14 mouse cellular contexts compared by ENCODE assay signal in the genomic region with DNA sequence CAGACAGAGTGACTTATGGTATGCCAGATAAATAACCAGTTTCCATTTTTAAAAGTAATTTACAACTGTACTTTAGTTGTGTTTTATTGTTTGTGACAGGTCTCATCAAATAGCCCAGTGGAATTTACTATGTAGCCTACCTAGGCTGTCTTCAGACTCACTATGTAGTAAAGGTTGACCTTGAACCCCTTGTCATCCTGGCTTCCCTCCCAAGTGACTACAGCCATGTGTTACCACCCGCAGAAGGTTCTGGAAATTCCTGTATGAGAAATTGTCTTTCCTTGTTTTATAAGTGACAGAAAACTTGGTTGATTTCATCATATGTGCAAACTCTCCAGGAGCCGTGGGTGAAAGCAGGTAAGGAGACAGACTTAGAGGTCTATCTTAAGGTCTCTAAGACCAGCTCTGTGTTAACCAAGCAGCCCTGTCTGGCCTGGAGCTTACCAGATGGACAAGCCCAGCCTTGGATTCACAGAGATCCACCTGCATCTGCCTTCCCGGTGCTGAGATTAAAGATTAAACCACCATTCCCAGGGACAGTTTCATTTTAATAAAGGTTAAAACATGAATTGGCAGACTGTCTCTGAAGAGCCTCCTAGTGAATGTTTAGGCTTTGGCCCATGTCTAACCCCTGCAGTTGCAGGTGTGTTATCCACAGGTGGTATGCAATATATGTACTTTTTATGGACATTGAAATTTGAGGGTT. TPM values are rescaled to one million over a fixed set of nuclear protein-coding genes. Genes with fewer than 3 reads are reported as not detected.
DNase-seq lines count a peak whose midpoint lies in the region; ATAC-seq and TF ChIP-seq lines count a peak whose summit lies in the region.
"Had no signal": no experiment of that assay in that cellular context is flagged by ENCODE, and none has a peak within 500 bp of the region (broad histone marks: within the 10 kb centered on the region; RNA-seq: fewer than 3 reads in every experiment).

No protein-coding gene starts in this region.

- no peak for TF ChIP-seq CTCF in MEL (IDR thresholded peaks at IDR 0.05 in 2 of 3, conservative IDR thresholded peaks at IDR 0.05 in 1 of 3; ENCODE audit: control insufficient read depth in 1 of 3, insufficient read depth in 1 of 3, low read depth in 2 of 3, low read length in 3 of 3, poor library complexity in 1 of 3, severe bottlenecking in 1 of 3)
- TF ChIP-seq CTCF in bone marrow, adult 2 months (IDR thresholded peaks at IDR 0.05; ENCODE audit: control insufficient read depth, insufficient read depth, low read length) = no peak
- no peak for TF ChIP-seq CTCF in liver, embryonic 14.5 days (IDR thresholded peaks at IDR 0.05; ENCODE audit: low read depth)
- no peak for TF ChIP-seq CTCF in midbrain, postnatal 0 days (IDR thresholded peaks at IDR 0.05)

- TF ChIP-seq POLR2A in MEL (IDR thresholded peaks at IDR 0.05; ENCODE audit: control insufficient read depth in 1 of 2, insufficient read depth in 1 of 2, low read depth in 1 of 2, low read length in 2 of 2, poor library complexity in 1 of 2) = no peak
- no peak for TF ChIP-seq POLR2A in bone marrow, adult 2 months (IDR thresholded peaks at IDR 0.05; ENCODE audit: borderline replicate concordance, control insufficient read depth, low read depth, low read length)

- H3K36me3 ChIP-seq in heart, embryonic 14.5 days (ENCODE audit: control insufficient read depth, insufficient read depth, low read length) = 0 out of 2 replicates have a peak, but pooled peaks cover under 1% of the 10 kb centered on the region
- peaks cover 2 to 69% of the 10 kb centered on the region in 2 experiments; a peak in 3 of 4 replicates for H3K36me3 ChIP-seq in MEL (ENCODE audit: control insufficient read depth in 1 of 2, insufficient read depth in 2 of 2, low read length in 2 of 2)
- peaks cover 21% of the 10 kb centered on the region for H3K36me3 ChIP-seq in liver, embryonic 14.5 days (replicated peaks; ENCODE audit: control insufficient read depth, insufficient read depth, low read depth)
- H3K36me3 ChIP-seq in midbrain, postnatal 0 days (ENCODE audit: insufficient read depth, low read length) = 0 out of 2 replicates have a peak, but pooled peaks cover 1% of the 10 kb centered on the region
- H3K36me3 ChIP-seq: lung, embryonic 15.5 days; midbrain, embryonic 13.5 days had no signal

- peaks cover 53% of the 10 kb centered on the region for H3K79me2 ChIP-seq in MEL (ENCODE audit: control insufficient read depth, insufficient read depth, low read length, poor library complexity)

- no peak for DNase-seq in heart, adult 18-20 months
- DNase-seq in MEL (ENCODE audit: low read depth, low spot score) = no peak
- no peak for DNase-seq in liver, embryonic 14.5 days (ENCODE audit: low read depth in 3 of 3, low spot score in 3 of 3)
- no peak for DNase-seq in kidney, postnatal 14 days
- no peak for DNase-seq in midbrain, postnatal 0 days (ENCODE audit: low spot score)
- DNase-seq: cerebellum, adult 11 months; gastrocnemius, postnatal 10 days; thymus, postnatal 25 days had no signal

- no peaks in the 10 kb centered on the region for H3K27me3 ChIP-seq in heart, embryonic 14.5 days (ENCODE audit: control insufficient read depth, insufficient read depth, low read length)
- no peaks in the 10 kb centered on the region for H3K27me3 ChIP-seq in MEL (ENCODE audit: control insufficient read depth in 1 of 2, insufficient read depth in 2 of 2, low read length in 2 of 2)
- H3K27me3 ChIP-seq in liver, embryonic 14.5 days (ENCODE audit: control insufficient read depth, insufficient read depth, low read length) = no peaks in the 10 kb centered on the region
- H3K27me3 ChIP-seq in midbrain, postnatal 0 days (ENCODE audit: insufficient read depth, low read length) = no peaks in the 10 kb centered on the region
- H3K27me3 ChIP-seq: lung, embryonic 15.5 days; midbrain, embryonic 13.5 days had no signal

- H3K4me1 ChIP-seq in heart, embryonic 14.5 days (ENCODE audit: control insufficient read depth in 2 of 2, insufficient read depth in 2 of 2, low read length in 2 of 2) = peaks cover 16 to 41% of the 10 kb centered on the region in 2 experiments
- H3K4me1 ChIP-seq in MEL (ENCODE audit: control insufficient read depth in 1 of 2, insufficient read depth in 2 of 2, low read length in 2 of 2) = peaks cover 39 to 62% of the 10 kb centered on the region in 2 experiments
- H3K4me1 ChIP-seq in bone marrow, adult 2 months (ENCODE audit: control insufficient read depth, insufficient read depth, low read length) = peaks cover 3% of the 10 kb centered on the region
- H3K4me1 ChIP-seq in liver, embryonic 14.5 days (replicated peaks; ENCODE audit: control insufficient read depth in 2 of 2, insufficient read depth in 2 of 2, low read length in 1 of 2) = peaks cover 61 to 72% of the 10 kb centered on the region in 2 experiments
- no peaks in the 10 kb centered on the region for H3K4me1 ChIP-seq in midbrain, postnatal 0 days (ENCODE audit: insufficient read depth, low read length)

- no peak overlapping the region for H3K4me3 ChIP-seq in heart, embryonic 14.5 days (ENCODE audit: control insufficient read depth in 1 of 2, insufficient read depth in 1 of 2, low read depth in 1 of 2, low read length in 2 of 2)
- no peak overlapping the region for H3K4me3 ChIP-seq in MEL (ENCODE audit: control insufficient read depth in 1 of 2, insufficient read depth in 1 of 2, low read depth in 2 of 2, low read length in 2 of 2)
- no peak overlapping the region for H3K4me3 ChIP-seq in bone marrow, adult 2 months (replicated peaks; ENCODE audit: control insufficient read depth, low read depth, low read length)
- H3K4me3 ChIP-seq in liver, embryonic 14.5 days (ENCODE audit: insufficient read depth in 1 of 2, low read depth in 2 of 2, low read length in 2 of 2) = peak overlapping the region in 1 of 2 experiments; percentile 19; a peak in 2 of 4 replicates
- H3K4me3 ChIP-seq in midbrain, postnatal 0 days (ENCODE audit: low read depth, low read length) = no peak overlapping the region
- H3K4me3 ChIP-seq: forebrain, embryonic 10.5 days; lung, embryonic 15.5 days; midbrain, embryonic 13.5 days; myocyte had no signal

- no peaks in the 10 kb centered on the region for H3K9me3 ChIP-seq in heart, embryonic 14.5 days (ENCODE audit: control insufficient read depth, low read length)
- no peaks in the 10 kb centered on the region for H3K9me3 ChIP-seq in MEL (replicated peaks; ENCODE audit: insufficient read depth, low read length)
- no peaks in the 10 kb centered on the region for H3K9me3 ChIP-seq in liver, embryonic 14.5 days (ENCODE audit: control insufficient read depth, low read length)
- H3K9me3 ChIP-seq in midbrain, postnatal 0 days (ENCODE audit: low read length) = no peaks in the 10 kb centered on the region
- H3K9me3 ChIP-seq: forebrain, embryonic 10.5 days; lung, embryonic 15.5 days; midbrain, embryonic 13.5 days had no signal

- H3K4me2 ChIP-seq in heart, embryonic 14.5 days (ENCODE audit: low read length) = no peak overlapping the region
- H3K4me2 ChIP-seq in liver, embryonic 14.5 days (ENCODE audit: low read depth) = peak overlapping the region; percentile 98
- no peak overlapping the region for H3K4me2 ChIP-seq in midbrain, postnatal 0 days (ENCODE audit: low read depth, low read length, poor library complexity, severe bottlenecking)
- H3K4me2 ChIP-seq: lung, embryonic 15.5 days; midbrain, embryonic 13.5 days had no signal

- no peak for TF ChIP-seq RAD21 in MEL (IDR thresholded peaks at IDR 0.05; ENCODE audit: low read depth, low read length)

- no peak for TF ChIP-seq EP300 in MEL (IDR thresholded peaks at IDR 0.05; ENCODE audit: low read depth in 1 of 2, low read length in 2 of 2)
- TF ChIP-seq EP300 in liver, embryonic 14.5 days (IDR thresholded peaks at IDR 0.05; ENCODE audit: low read depth) = no peak

- WGBS in heart, embryonic 14.5 days = 87% methylated on average over 3 of the region's 3 CpGs
- WGBS in bone marrow, adult 2 months = 72% methylated on average over 3 of the region's 3 CpGs
- 69% methylated on average over 3 of the region's 3 CpGs for WGBS in liver, embryonic 14.5 days (ENCODE audit: insufficient replicate concordance)
- WGBS in midbrain, postnatal 0 days = 93% methylated on average over 3 of the region's 3 CpGs

- H3K9ac ChIP-seq in heart, embryonic 14.5 days (ENCODE audit: low read length) = no peak overlapping the region
- H3K9ac ChIP-seq in MEL (ENCODE audit: control insufficient read depth, low read depth, low read length, poor library complexity, severe bottlenecking) = no peak overlapping the region
- H3K9ac ChIP-seq in liver, embryonic 14.5 days (replicated peaks) = peak overlapping the region; percentile 77
- no peak overlapping the region for H3K9ac ChIP-seq in midbrain, postnatal 0 days (replicated peaks; ENCODE audit: low read length, poor library complexity, severe bottlenecking)
- H3K9ac ChIP-seq: lung, embryonic 15.5 days; midbrain, embryonic 13.5 days had no signal

- ATAC-seq in heart, embryonic 14.5 days (ENCODE audit: insufficient number of reproducible peaks, insufficient read depth, low FRiP score, low read depth) = no peak
- ATAC-seq in liver, embryonic 14.5 days (ENCODE audit: insufficient read depth) = no peak
- no peak for ATAC-seq in midbrain, postnatal 0 days (ENCODE audit: low FRiP score)
- ATAC-seq: midbrain, embryonic 13.5 days had no signal

- H3K27ac ChIP-seq in heart, embryonic 14.5 days (replicated peaks in 1 of 2; ENCODE audit: control insufficient read depth in 1 of 2, insufficient read depth in 1 of 2, low read depth in 2 of 2, low read length in 2 of 2) = peak overlapping the region; percentile 35 to 95; a peak in 2 of 4 replicates
- peak overlapping the region; percentile 8; the same call in 1 of the 2 replicates for H3K27ac ChIP-seq in MEL (ENCODE audit: control insufficient read depth, low read depth, low read length)
- peak overlapping the region; percentile 35; the same call in 1 of the 2 replicates for H3K27ac ChIP-seq in bone marrow, adult 2 months (ENCODE audit: control insufficient read depth, insufficient read depth, low read depth, low read length, poor library complexity)
- peak overlapping the region; percentile 99 for H3K27ac ChIP-seq in liver, embryonic 14.5 days
- no peak overlapping the region for H3K27ac ChIP-seq in midbrain, postnatal 0 days (ENCODE audit: low read depth, low read length)
- H3K27ac ChIP-seq: forebrain, embryonic 10.5 days; midbrain, embryonic 13.5 days had no signal

RNA-seq across cellular contexts. Expression of gene Noct, which starts 8.1 kb away (rescaled TPM):
- polyA plus RNA-seq in heart, embryonic 14.5 days (2014; fragmentation: Nextera tagmentation; extraction: Ambion mirVana) = 11.0 and 12.0 TPM in 2 replicates
- total RNA-seq in heart, adult 18-20 months (2021) = 10 to 100 TPM; 42.3 to 52.1 TPM
- total RNA-seq in MEL (2012; rRNA removed) = 16.4 and 17.8 TPM in 2 replicates
- polyA plus RNA-seq in MEL (2012; ENCODE audit: insufficient read depth in 1 of 2, insufficient read length in 2 of 2, low read depth in 1 of 2, low replicate concordance in 2 of 2, missing spikeins in 1 of 2) = 10 to 100 TPM in 1 of 2 experiments, not detected in 1; 26.7 TPM
- polyA plus RNA-seq in bone marrow, adult 2 months (2011; ENCODE audit: insufficient read depth, insufficient read length, low replicate concordance, missing spikeins) = 14.4 and 18.3 TPM in 2 replicates
- polyA plus RNA-seq in liver, embryonic 14.5 days (2012; rRNA removed) = 24.4 and 25.5 TPM in 2 replicates
- 19.0 and 20.8 TPM in 2 replicates for polyA plus RNA-seq in liver, embryonic 14.5 days (2014; fragmentation: Nextera tagmentation; extraction: Ambion mirVana)
- 50.0 and 51.7 TPM in 2 replicates for total RNA-seq in midbrain, postnatal 0 days (2014; rRNA removed)
- 36.1 and 36.7 TPM in 2 replicates for polyA plus RNA-seq in midbrain, postnatal 0 days (2015; fragmentation: Nextera tagmentation; extraction: Ambion mirVana)
